Mouse (Mus musculus) intestine, embryonic 16.5 days (tissue): Measurements from ENCODE around the gene Plekhg2. TPM values are rescaled to one million over a fixed set of nuclear protein-coding genes. Genes with fewer than 3 reads are reported as not detected.
A peak's percentile ranks its signal among the peaks of the same experiment; 100 is the strongest.

ENCODE experiments used
- ATAC-seq: fragments of 200-750 bp; cut with Nextera tagmentation; 2 replicates; pipeline ENCODE4 v1.8.0; 2017; ENCODE audit warnings: moderate TSS enrichment, moderate library complexity
- H3K27ac ChIP-seq: fragments of 300-500 bp; sonication (generic); 2 replicates; pipeline ENCODE4 v1.5.1; 2014; ENCODE audit warnings: mild to moderate bottlenecking, low read length
- H3K27me3 ChIP-seq: fragments of 300-500 bp; sonication (generic); replicated peaks from 2 replicates; pipeline ENCODE4 v1.6.1; 2014; ENCODE audit warnings: low read length, control low read depth, mixed read lengths; ENCODE audit not compliant: control insufficient read depth, insufficient read depth
- H3K36me3 ChIP-seq: fragments of 300-500 bp; sonication (generic); 2 replicates; pipeline ENCODE4 v1.6.1; 2014; ENCODE audit warnings: low read length, control low read depth; ENCODE audit not compliant: control insufficient read depth, insufficient read depth
- H3K4me1 ChIP-seq: fragments of 300-500 bp; sonication (generic); 2 replicates; pipeline ENCODE4 v1.6.1; 2014; ENCODE audit warnings: low read length, control low read depth, mixed read lengths; ENCODE audit not compliant: control insufficient read depth, insufficient read depth
- H3K4me2 ChIP-seq: fragments of 300-500 bp; sonication (generic); 2 replicates; pipeline ENCODE4 v1.6.1; 2014; ENCODE audit warnings: low read depth, low read length, control low read depth
- H3K4me3 ChIP-seq: fragments of 300-500 bp; sonication (generic); 2 replicates; pipeline ENCODE4 v1.5.1; 2014; ENCODE audit warnings: mild to moderate bottlenecking, low read length
- H3K9ac ChIP-seq: fragments of 300-500 bp; sonication (generic); 2 replicates; pipeline ENCODE4 v1.6.1; 2014; ENCODE audit warnings: low read depth, low read length
- H3K9me3 ChIP-seq: fragments of 300-500 bp; sonication (generic); 2 replicates; pipeline ENCODE4 v1.6.1; 2016; ENCODE audit warnings: low read length, control low read depth; ENCODE audit not compliant: control insufficient read depth
- WGBS: fragments of 180-500 bp; shearing (Covaris S2); extraction: QIAGEN DNeasy Blood & Tissue Kit; methylation state at CpG from one replicate; pipeline ENCODE4 v1.1.7; 2014; 5-methylcytosine and 5-hydroxymethylcytosine counted together
- polyA plus RNA-seq: library from polyadenylated mRNA; unstranded; fragments of >200 nt; fragmentation: Nextera tagmentation; extraction: Ambion mirVana; gene quantifications from 2 replicates; pipeline ENCODE4 v1.2.1, GENCODE M21; 2015

Gene Plekhg2
- polyA plus RNA-seq, 1 experiment from 2014 or later = 37.9 TPM

GRCm38 (mm10) chr7:28326457-28326856, 45.9 kb downstream of the Plekhg2 start:
- no peaks in the 10 kb centered on the region for H3K27me3 ChIP-seq
- no peak overlapping the region for H3K9ac ChIP-seq
- no peak overlapping the region for H3K27ac ChIP-seq
- H3K9me3 ChIP-seq = no peaks in the 10 kb centered on the region
- H3K4me2 ChIP-seq = no peak overlapping the region
- no peak for ATAC-seq
- H3K4me1 ChIP-seq = no peaks in the 10 kb centered on the region
- H3K36me3 ChIP-seq = peaks cover 35% of the 10 kb centered on the region
- WGBS = 81% methylated on average over 4 of the region's 4 CpGs
- H3K4me3 ChIP-seq = no peak overlapping the region

- ATAC-seq = no peak
- WGBS = 95% methylated on average over 8 of the region's 8 CpGs
- no peaks in the 10 kb centered on the region for H3K27me3 ChIP-seq
Measured at GRCm38 (mm10) chr7:28325293-28325692, 47.1 kb downstream of the Plekhg2 start.

GRCm38 (mm10) chr7:28321974-28322720, 50.3 kb downstream of the Plekhg2 start:
- Histone ChIP-seq H3K4me3 (no peak overlapping the region), H3K9ac (no peak overlapping the region), H3K4me2 (no peak overlapping the region), H3K36me3 (peaks cover 39% of the 10 kb centered on the region), H3K4me1 (no peaks in the 10 kb centered on the region), H3K27me3 (no peaks in the 10 kb centered on the region), H3K9me3 (no peaks in the 10 kb centered on the region), H3K27ac (no peak overlapping the region)
- ATAC-seq = no peak
- 91% methylated on average over 15 of the region's 15 CpGs for WGBS

More at GRCm38 (mm10) chr7:28325293-28325692, 47.1 kb downstream of the Plekhg2 start:
- H3K9ac ChIP-seq = no peak overlapping the region
- no peaks in the 10 kb centered on the region for H3K4me1 ChIP-seq
- H3K27ac ChIP-seq = no peak overlapping the region
- peaks cover 29% of the 10 kb centered on the region for H3K36me3 ChIP-seq
- H3K4me2 ChIP-seq = no peak overlapping the region
- H3K9me3 ChIP-seq = no peaks in the 10 kb centered on the region
- H3K4me3 ChIP-seq = no peak overlapping the region

- H3K9me3 ChIP-seq = no peaks in the 10 kb centered on the region
- 92% methylated on average over 17 of the region's 17 CpGs for WGBS
- no peak overlapping the region for H3K4me3 ChIP-seq
- peaks cover 38% of the 10 kb centered on the region for H3K36me3 ChIP-seq
- no peak overlapping the region for H3K4me2 ChIP-seq
- H3K27me3 ChIP-seq = no peaks in the 10 kb centered on the region
- no peaks in the 10 kb centered on the region for H3K4me1 ChIP-seq
- no peak for ATAC-seq
- H3K9ac ChIP-seq = no peak overlapping the region
- H3K27ac ChIP-seq = no peak overlapping the region
Measured at GRCm38 (mm10) chr7:28318714-28319113, 53.7 kb downstream of the Plekhg2 start.

- Histone ChIP-seq H3K27me3 (no peaks in the 10 kb centered on the region), H3K4me1 (no peaks in the 10 kb centered on the region), H3K9ac (no peak overlapping the region), H3K36me3 (peaks cover 37% of the 10 kb centered on the region), H3K27ac (no peak overlapping the region), H3K9me3 (no peaks in the 10 kb centered on the region), H3K4me3 (no peak overlapping the region), H3K4me2 (no peak overlapping the region)
- no peak for ATAC-seq
- WGBS = 85% methylated on average over 3 of the region's 3 CpGs
Measured at GRCm38 (mm10) chr7:28318036-28318435, 54.4 kb downstream of the Plekhg2 start.

- Histone ChIP-seq H3K9me3 (no peaks in the 10 kb centered on the region), H3K27ac (peak within 1 kb of the TSS; percentile 69), H3K4me1 (peaks cover 8% of the 10 kb centered on the region), H3K4me3 (peak within 1 kb of the TSS; percentile 80), H3K4me2 (peak within 1 kb of the TSS; percentile 84), H3K27me3 (no peaks in the 10 kb centered on the region), H3K9ac (peak within 1 kb of the TSS; percentile 92), H3K36me3 (peaks cover 18% of the 10 kb centered on the region)
- WGBS = under 1% methylated on average over 43 of the region's 45 CpGs
- ATAC-seq = peak; percentile 97
Measured at GRCm38 (mm10) chr7:28311926-28312543, 60.4 kb downstream of the Plekhg2 start, which contains the start of gene Timm50. Timm50 (minus strand) TSS chr7:28312072.

GRCm38 (mm10) chr7:28311151-28311925, 61.1 kb downstream of the Plekhg2 start:
- peak; percentile 69 for ATAC-seq
- H3K36me3 ChIP-seq = peaks cover 17% of the 10 kb centered on the region
- H3K27me3 ChIP-seq = no peaks in the 10 kb centered on the region
- peak overlapping the region; percentile 80 for H3K4me3 ChIP-seq
- peak overlapping the region; percentile 69 for H3K27ac ChIP-seq
- peak overlapping the region; percentile 75 for H3K4me2 ChIP-seq
- H3K4me1 ChIP-seq = peaks cover 8% of the 10 kb centered on the region
- peak overlapping the region; percentile 92 for H3K9ac ChIP-seq
- no peaks in the 10 kb centered on the region for H3K9me3 ChIP-seq
- 3% methylated on average over 35 of the region's 35 CpGs for WGBS

GRCm38 (mm10) chr7:28309737-28310136, 62.7 kb downstream of the Plekhg2 start:
- no peaks in the 10 kb centered on the region for H3K27me3 ChIP-seq
- peaks cover 8% of the 10 kb centered on the region for H3K4me1 ChIP-seq
- no peak overlapping the region for H3K4me3 ChIP-seq
- H3K27ac ChIP-seq = no peak overlapping the region
- WGBS = 51% methylated on average over 9 of the region's 9 CpGs
- no peaks in the 10 kb centered on the region for H3K9me3 ChIP-seq
- ATAC-seq = no peak
- no peak overlapping the region for H3K9ac ChIP-seq
- H3K36me3 ChIP-seq = peaks cover 21% of the 10 kb centered on the region
- no peak overlapping the region for H3K4me2 ChIP-seq
